ENCODE assay signal across 8 mouse cellular contexts in genomic region chr10:5480097-5480496, GRCm38 (mm10).
DNase-seq lines count a peak whose midpoint lies in the region; ATAC-seq lines count a peak whose summit lies in the region.

No protein-coding gene starts in this region.

- peak; percentile 33 for DNase-seq in kidney, adult 9 months
- DNase-seq in adrenal gland, adult 2 months: peak; percentile 16
- DNase-seq in embryo, embryonic 10.5 days (ENCODE audit: low spot score): peak; percentile 71
- peak; percentile 61 for DNase-seq in thymus, postnatal 4 days

- no peak for ATAC-seq in kidney, embryonic 14.5 days (ENCODE audit: low FRiP score, low TSS enrichment)
- peak; percentile 51 for ATAC-seq in CD4-positive, CD25-positive, alpha-beta regulatory T cell, adult 4 months
- ATAC-seq in inflammation-experienced regulatory T-cells, adult 6 months: peak; percentile 32
- ATAC-seq in megakaryocyte-erythroid progenitor cell, adult 5-6 weeks (replicated peaks; ENCODE audit: low FRiP score, low TSS enrichment, poor library complexity, severe bottlenecking): peak; percentile 77; the same call in 1 of the 2 replicates

- H3K4me1 ChIP-seq in kidney, embryonic 14.5 days (ENCODE audit: control insufficient read depth, insufficient read depth, low read length): no peaks in the 10 kb centered on the region

- no peaks in the 10 kb centered on the region for H3K9me3 ChIP-seq in kidney, embryonic 14.5 days (ENCODE audit: control insufficient read depth, low read length)

- no peak overlapping the region for H3K4me2 ChIP-seq in kidney, embryonic 14.5 days (replicated peaks; ENCODE audit: low read depth, low read length)

- H3K9ac ChIP-seq in kidney, embryonic 14.5 days (ENCODE audit: low read depth, low read length): no peak overlapping the region

- H3K4me3 ChIP-seq in kidney, embryonic 14.5 days (ENCODE audit: low read length): no peak overlapping the region

- H3K36me3 ChIP-seq in kidney, embryonic 14.5 days (ENCODE audit: control insufficient read depth, insufficient read depth, low read length): no peaks in the 10 kb centered on the region

- no peak overlapping the region for H3K27ac ChIP-seq in kidney, embryonic 14.5 days (ENCODE audit: low read depth, low read length)

- 57% methylated on average over 6 of the region's 6 CpGs for WGBS in kidney, embryonic 14.5 days

- no peaks in the 10 kb centered on the region for H3K27me3 ChIP-seq in kidney, embryonic 14.5 days (ENCODE audit: control insufficient read depth, insufficient read depth, low read length)

Comparison
In these comparisons a context has a peak if more than half of its experiments do, and no peak if none do; other contexts are left out.
1. DNase-seq: peak in every context shown above with its lines; median percentile 71 in embryo, embryonic 10.5 days; 61 in thymus, postnatal 4 days; 33 in kidney, adult 9 months; 16 in adrenal gland, adult 2 months.